Mouse (Mus musculus) A20 (cell line): ENCODE measurements around the gene Lrrc8c.
A peak's percentile ranks its signal among the peaks of the same experiment; 100 is the strongest.

Source experiments
- DNase-seq: peaks from one replicate; pipeline ENCODE4 v3.0.0-alpha.2; 2011; ENCODE audit warnings: low read depth, low spot score

The Lrrc8c gene

DNA sequence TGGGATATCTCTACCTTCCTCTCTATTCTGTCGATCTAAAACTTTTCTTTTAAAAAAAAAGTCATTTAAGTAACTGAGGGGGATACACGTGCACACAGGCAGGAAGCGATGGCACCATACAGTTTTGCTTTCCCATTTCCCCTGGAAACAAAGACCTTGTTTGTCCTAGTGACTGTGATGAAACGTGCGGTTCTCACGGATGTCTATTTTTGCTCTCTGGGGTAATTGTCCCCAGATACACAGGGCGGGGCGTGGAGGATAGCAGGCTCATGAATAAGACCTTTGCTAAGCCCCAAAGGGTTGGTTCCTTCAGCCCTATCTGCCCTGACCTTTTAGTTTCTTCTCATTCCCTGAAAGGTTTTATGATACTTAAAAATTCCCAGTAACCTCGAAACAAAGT lies 79.7 kb downstream of the Lrrc8c start:
- DNase-seq, result no peak

GRCm38 (mm10) chr5:105599315-105599714 lies 80.1 kb downstream of the Lrrc8c start:
- no peak for DNase-seq

DNA sequence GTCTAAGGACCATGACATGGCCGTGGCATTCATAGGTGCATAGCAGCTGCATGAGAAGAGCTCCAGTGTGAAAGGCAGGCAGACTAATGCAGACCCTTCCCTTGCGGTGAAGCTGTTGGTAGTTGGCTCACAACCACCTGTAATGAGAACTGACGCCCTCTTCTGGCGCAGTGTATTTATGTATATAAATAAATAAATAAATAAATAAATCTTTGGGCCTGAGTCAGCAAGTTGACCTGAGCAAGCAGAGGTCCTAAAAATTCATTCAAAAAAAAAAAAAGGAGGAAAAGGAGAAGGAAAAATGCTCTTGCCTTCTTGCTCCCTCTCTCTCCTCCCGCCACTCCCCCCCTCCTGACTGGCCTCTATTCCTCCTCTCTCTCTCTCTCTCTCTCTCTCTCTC lies 81.8 kb downstream of the Lrrc8c start:
- DNase-seq, result peak; percentile 29

DNA sequence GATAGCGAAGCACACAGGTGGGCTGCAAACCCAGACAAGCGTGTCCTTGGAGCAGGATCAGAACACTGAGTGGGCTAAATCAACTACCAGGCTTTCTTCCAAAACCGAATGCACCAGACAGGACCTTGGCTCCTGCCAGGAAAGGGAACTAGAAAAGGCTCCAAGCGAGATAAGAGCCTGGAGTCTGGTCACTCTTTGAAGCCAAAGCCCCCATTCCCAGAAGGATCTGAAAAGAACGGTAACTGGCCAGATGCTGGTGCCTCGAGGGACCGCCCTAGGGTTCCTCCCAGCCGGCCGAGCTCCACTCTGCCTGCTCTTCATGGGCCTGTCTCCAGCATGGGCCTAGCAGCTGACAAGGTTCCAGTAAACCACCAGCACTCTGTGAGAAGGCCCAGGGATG lies 83.4 kb downstream of the Lrrc8c start:
- DNase-seq, result no peak

- no peak for DNase-seq
Measured at GRCm38 (mm10) chr5:105605736-105606135, 86.5 kb downstream of the Lrrc8c start.

- no peak for DNase-seq
Measured at GRCm38 (mm10) chr5:105609683-105610082, 90.5 kb downstream of the Lrrc8c start.

DNA sequence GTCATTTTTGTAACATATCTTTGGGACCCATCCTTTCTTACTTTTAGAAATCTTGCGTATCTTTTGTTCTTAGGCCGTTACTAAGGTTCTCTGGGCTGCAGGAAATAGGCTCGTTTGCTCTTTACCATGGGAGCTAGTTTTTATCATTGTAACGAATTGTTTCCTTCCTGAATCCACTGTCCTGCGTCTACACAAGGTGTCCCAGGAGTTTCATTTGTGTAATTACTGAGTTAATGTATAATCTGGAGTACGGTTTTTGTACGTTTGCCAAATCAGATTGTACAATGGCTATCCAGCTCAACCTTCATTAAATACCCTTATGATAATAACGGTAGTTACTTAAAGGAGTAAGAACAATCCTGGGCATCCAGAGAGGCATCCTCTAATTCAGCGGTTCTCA lies 93.8 kb downstream of the Lrrc8c start:
- DNase-seq, result no peak

DNA sequence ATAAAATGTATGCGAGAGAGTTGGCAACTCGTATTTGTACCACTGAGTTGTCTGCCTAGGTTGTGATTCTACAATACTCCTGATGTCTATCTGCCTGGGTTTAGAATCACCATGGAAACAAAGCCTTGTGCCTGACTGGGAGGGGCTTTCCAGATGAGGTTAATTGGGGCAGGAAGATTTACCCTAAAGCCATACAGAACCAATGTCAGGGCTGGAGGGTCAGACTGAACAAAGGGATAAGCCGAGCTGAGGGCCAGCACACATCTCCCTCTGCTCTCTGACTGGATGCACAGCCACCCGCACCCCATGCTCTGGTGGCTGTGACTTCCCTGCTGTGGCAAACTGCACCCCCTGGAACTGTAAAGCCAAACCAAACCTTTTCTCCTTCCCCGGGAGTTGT lies 94.8 kb downstream of the Lrrc8c start:
- DNase-seq, result peak; percentile 30

DNA sequence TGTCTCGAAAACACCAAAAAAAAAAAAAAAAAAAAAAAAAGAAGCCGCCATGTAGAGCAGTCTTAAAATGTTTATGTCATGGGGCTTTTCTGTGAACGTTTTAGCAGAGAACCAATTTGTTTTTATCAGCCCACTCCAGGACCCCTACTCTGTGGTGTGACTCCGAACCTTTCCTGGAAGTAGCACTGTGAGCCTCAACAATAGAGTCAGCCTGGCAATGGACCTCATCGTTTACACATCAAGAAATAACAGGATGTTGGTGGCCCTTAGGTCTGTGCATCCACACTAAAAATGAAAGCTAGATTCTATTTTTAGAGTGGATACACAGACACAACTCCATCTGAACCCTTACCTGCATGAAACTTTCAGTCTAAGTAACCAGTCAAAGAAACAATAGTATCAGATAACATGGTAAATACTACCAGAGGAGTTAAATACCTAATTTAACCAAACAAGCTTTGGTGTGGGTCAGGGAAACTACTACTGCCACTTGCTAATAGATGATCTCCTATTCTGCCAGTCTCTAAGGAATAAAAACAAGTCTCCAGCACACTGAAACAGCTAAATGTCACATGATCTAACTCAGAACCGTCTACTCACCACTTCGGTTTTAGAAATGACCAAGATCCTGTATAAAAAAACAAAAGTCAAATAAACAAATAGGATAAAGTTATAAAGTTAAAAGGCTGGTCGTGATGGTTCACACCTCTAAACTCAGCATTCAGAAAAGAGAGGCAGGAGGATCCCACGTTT lies 95.7 kb downstream of the Lrrc8c start:
- DNase-seq, result peak; percentile 76

GRCm38 (mm10) chr5:105615871-105616454 lies 96.8 kb downstream of the Lrrc8c start:
- peak; percentile 88 for DNase-seq

DNA sequence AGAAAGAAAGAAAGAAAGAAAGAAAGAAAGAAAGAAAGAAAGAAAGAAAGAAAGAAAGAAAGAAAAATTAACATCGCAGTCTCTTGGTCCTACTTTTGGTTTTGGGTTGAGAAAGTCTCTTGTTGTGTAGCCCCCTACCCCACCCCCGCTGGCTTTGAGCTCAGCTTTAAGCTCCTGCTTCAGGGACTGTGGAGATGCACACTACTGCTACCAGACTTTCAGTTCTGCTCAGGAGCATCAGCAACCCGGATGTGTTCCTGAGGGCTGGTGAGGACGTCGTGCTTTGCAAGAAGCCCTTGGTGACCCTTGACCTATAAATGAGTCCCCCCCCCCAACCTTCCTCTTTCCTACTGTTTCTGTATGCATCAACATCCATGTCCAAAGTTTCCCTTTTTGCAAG lies 97.3 kb downstream of the Lrrc8c start:
- peak; percentile 73 for DNase-seq

DNA sequence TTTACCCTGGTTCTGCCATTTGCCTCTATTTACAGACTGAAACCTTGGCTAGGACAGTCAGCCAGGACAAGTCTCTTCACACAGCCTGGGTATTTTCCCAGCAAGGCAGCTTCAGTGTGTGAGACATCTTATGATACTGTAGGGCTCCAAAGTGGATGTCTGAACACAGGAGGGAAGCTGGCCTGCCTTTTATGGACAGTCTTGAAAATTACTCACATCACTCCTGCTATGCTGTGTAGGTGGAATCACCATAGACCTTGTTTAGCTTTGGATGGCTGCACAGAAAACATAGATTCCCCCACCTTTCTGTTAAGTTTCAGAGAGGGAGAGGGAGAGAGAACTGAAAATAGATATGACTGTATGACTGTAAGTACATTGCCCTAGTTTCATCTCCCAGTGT lies 99.3 kb downstream of the Lrrc8c start:
- no peak for DNase-seq

GRCm38 (mm10) chr5:105619666-105620065 lies 100.5 kb downstream of the Lrrc8c start:
- DNase-seq, result no peak

DNA sequence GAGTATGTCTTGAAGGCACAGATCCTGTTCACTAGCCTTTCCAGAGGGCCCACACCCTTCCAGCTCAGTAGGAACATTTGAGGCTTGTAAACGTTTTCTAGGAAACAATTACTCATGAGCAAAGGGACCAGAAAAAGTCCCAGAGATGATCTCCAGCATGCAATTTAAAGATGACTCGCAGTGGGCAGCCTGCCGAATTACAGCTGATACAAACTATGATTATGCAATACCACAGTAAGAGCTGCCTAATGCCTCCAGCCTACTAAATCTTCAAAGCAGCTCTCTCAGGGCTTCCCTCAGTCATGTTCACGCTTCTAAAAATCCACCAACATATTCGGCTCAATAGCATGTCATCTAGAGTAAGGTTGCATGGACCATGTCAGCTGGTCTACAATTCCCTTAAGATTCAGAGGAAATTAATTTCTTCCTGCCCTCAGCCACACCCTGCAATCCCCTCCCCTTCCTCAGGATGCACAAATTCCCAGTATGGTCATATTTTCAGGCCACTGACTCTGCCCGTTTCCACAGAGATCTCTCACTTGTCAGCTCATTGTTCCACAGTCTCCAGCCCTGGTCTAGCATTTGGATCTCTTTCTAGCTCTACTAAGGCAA lies 101.4 kb downstream of the Lrrc8c start:
- DNase-seq, result no peak

GRCm38 (mm10) chr5:105623074-105623713 lies 104.0 kb downstream of the Lrrc8c start:
- DNase-seq, result peak; percentile 48

DNA sequence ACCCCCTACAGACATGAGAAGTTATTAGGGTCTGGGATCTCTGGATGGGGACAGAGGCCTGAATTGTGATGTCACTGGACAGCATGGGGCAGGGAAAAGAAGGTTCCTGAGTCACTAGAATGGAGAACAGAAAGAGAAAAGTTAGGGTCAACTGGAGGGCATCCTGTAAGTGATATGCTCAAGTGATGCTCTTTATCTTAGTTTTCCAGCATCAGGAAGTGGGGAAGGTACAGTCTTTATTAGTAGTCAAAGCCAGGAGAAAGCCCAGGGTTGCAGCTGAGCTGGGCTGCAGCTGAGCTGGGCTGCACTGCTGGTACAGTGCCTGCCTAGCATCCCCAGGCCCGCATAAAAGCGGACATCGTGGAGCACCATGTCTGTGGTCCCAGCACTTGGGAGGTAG lies 105.1 kb downstream of the Lrrc8c start:
- DNase-seq, result no peak

DNA sequence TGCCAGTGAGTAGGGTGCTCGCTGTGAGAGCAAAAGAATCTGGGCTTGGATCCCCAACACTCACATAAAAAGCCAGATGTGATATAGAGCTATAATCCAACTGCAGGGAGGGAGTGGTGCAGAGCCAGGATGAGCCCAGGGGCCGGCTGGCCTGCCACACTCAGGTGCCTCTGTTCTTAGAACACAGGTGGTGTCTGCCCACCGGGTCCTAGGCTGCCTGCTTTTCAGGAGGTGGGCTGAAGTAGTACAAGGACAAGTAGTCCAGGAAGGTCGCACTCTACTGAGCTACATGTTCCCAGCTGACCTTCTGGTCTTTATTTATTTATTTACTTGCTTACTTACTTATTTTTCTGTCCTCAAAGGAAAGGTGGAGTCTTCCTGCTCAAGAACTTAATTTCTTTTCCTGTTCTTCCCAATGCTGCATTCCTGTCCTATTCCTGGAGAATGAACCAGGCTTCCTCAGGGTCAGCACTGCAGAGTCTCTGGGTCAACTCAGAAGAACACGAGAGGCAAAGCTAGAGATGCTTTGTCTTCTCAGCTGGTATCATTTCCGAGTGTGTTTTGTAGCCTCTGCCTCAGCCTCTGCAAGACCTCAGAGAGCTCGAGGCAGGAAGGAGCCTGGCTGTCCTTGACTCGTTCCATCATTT lies 106.4 kb downstream of the Lrrc8c start:
- DNase-seq, result no peak

DNA sequence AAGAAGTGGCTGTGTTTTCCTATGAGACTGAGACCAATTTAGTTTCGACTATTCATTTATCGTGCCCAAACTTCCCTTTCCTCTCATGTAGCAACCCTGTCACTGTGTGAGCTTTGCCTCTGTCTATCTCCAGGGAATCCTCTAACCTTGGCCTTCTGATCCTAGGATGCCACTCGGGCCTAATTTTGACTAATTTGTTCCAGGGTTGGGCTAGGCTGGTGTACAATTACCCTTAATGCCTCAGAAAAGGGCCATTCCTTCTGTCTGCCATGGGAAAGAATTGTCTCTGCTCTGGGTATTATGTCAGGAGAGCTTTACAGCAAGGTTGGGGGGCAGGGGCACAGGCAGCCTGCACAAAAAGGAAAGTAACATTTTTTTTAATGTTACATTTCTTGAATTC lies 107.2 kb downstream of the Lrrc8c start:
- DNase-seq, result no peak

DNA sequence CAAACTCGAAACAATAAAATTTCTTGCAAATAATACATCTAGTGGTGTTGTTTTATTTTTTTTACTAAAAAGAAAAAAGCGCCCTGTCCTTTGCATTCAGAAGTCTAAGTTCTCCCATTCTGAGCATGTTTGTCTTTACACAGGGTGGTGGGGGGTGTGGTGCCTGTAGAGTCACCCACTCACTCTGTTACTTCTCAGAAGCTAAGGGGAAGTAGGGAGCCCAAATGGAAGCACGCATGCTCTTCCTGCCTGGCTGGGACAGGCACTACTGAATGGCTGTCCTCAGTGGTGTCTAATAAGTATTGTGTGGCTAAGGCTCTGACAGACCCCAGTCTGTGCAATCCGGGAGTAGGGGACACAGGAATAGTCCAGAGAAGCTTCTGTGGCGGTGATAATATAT lies 107.9 kb downstream of the Lrrc8c start:
- DNase-seq, result no peak

GRCm38 (mm10) chr5:105629955-105630354 lies 110.8 kb downstream of the Lrrc8c start:
- no peak for DNase-seq

DNA sequence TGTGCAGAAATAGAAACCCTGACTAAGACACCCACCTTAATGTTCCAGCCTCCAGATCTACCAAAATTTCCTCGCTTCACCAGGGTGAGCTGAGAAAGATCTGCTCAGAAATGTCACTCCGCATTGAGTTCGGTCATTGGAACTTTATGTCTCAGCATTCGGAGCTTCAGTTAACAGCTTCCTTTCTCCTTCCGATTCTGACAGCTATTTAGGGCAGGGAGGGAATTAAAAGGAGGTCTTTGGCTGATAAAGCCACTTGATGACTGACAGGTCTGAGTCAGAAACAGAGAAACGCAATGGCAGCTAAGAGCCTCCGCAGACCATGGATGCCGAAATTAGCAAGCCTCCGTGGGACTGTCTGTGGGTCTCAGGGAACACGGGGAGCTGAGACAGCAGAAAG lies 112.9 kb downstream of the Lrrc8c start:
- DNase-seq, result no peak

GRCm38 (mm10) chr5:105635576-105635975 lies 116.4 kb downstream of the Lrrc8c start:
- DNase-seq, result no peak
